Mouse (Mus musculus) gastrocnemius, adult 18-20 months (tissue): ENCODE data around the gene Spaca4. TPM values are rescaled to one million over a fixed set of nuclear protein-coding genes. Genes with fewer than 3 reads are reported as not detected.

Source experiments
- total RNA-seq, 2 experiments: library from RNA; stranded (reverse); gene quantifications; 2 replicates each; pipeline ENCODE4 v1.2.3; 2021

Gene Spaca4
- total RNA-seq, 2 experiments from 2014 or later: not detected

Other genes starting within 250 kb of the Spaca4 start
- not detected for gene Tulp2, start 243.9 kb downstream of the Spaca4 start, total RNA-seq
- gene Gm45808, start 239.0 kb downstream of the Spaca4 start, total RNA-seq: 1 to 10 TPM; 8.1 to 9.6 TPM
- gene Dhdh, start 237.0 kb downstream of the Spaca4 start, total RNA-seq: 10 to 100 TPM; 22.6 to 22.9 TPM
- gene Nucb1, start 215.4 kb downstream of the Spaca4 start, total RNA-seq: 10 to 100 TPM; 63.3 to 68.6 TPM
- 10 to 100 TPM; 28.6 to 63.5 TPM for gene Ppp1r15a, start 199.5 kb downstream of the Spaca4 start, total RNA-seq
- 1 to 10 TPM; 5.2 to 5.3 TPM for gene Plekha4, start 199.5 kb downstream of the Spaca4 start, total RNA-seq
- gene Hsd17b14, start 170.9 kb downstream of the Spaca4 start, total RNA-seq: 1 to 10 TPM in 1 of 2 experiments, under 1 TPM in 1; 0.91 to 1.9 TPM
- 10 to 100 TPM; 95.0 to 98.1 TPM for gene Bcat2, start 155.7 kb downstream of the Spaca4 start, total RNA-seq
- not detected for gene Fgf21, start 110.3 kb downstream of the Spaca4 start, total RNA-seq
- not detected for gene Fut1, start 108.5 kb downstream of the Spaca4 start, total RNA-seq
- not detected for gene Izumo1, start 104.0 kb downstream of the Spaca4 start, total RNA-seq
- 1 to 10 TPM; 5.5 to 8.5 TPM for gene Rasip1, start 98.3 kb downstream of the Spaca4 start, total RNA-seq
- 10 to 100 TPM; 17.6 to 18.7 TPM for gene Mamstr, start 85.8 kb downstream of the Spaca4 start, total RNA-seq
- under 1 TPM in 1 of 2 experiments, not detected in 1; 0.11 TPM for gene Fut2, start 59.4 kb downstream of the Spaca4 start, total RNA-seq
- gene Ntn5, start 41.8 kb downstream of the Spaca4 start, total RNA-seq: under 1 TPM; 0.14 to 0.26 TPM
- under 1 TPM; 0.09 TPM for gene Sec1, start 31.4 kb downstream of the Spaca4 start, total RNA-seq
- 10 to 100 TPM; 11.1 to 17.3 TPM for gene Car11, start 26.0 kb downstream of the Spaca4 start, total RNA-seq
- gene Dbp, start 20.7 kb downstream of the Spaca4 start, total RNA-seq: 10 to 100 TPM; 19.4 to 22.9 TPM
- 100 to 1,000 TPM; 442 to 461 TPM for gene Rpl18, start 10.4 kb downstream of the Spaca4 start, total RNA-seq
- 10 to 100 TPM; 15.2 to 15.6 TPM for gene Sphk2, start 7.8 kb downstream of the Spaca4 start, total RNA-seq
- gene Fam83e, start 4.6 kb downstream of the Spaca4 start, total RNA-seq: under 1 TPM in 1 of 2 experiments, not detected in 1; 0.18 TPM
- gene Lmtk3, start 57.9 kb upstream of the Spaca4 start, total RNA-seq: not detected
- not detected for gene Sult2b1, start 58.9 kb upstream of the Spaca4 start, total RNA-seq
- gene Cyth2, start 88.8 kb upstream of the Spaca4 start, total RNA-seq: 10 to 100 TPM; 25.3 to 34.6 TPM
- under 1 TPM in 1 of 2 experiments, not detected in 1; 0.28 TPM for gene Kcnj14, start 99.0 kb upstream of the Spaca4 start, total RNA-seq
- 10 to 100 TPM; 13.4 to 14.3 TPM for gene Grwd1, start 105.1 kb upstream of the Spaca4 start, total RNA-seq
- 10 to 100 TPM; 62.0 to 65.6 TPM for gene Kdelr1, start 147.0 kb upstream of the Spaca4 start, total RNA-seq
- under 1 TPM; 0.11 to 0.17 TPM for gene Grin2d, start 152.6 kb upstream of the Spaca4 start, total RNA-seq
- not detected for gene Syngr4, start 170.9 kb upstream of the Spaca4 start, total RNA-seq
- gene Tmem143, start 171.1 kb upstream of the Spaca4 start, total RNA-seq: 10 to 100 TPM; 56.7 to 59.4 TPM
- 10 to 100 TPM in 1 of 2 experiments, 1 to 10 TPM in 1; 7.8 to 15.1 TPM for gene Emp3, start 195.6 kb upstream of the Spaca4 start, total RNA-seq
- under 1 TPM; 0.18 to 0.21 TPM for gene Ccdc114, start 198.3 kb upstream of the Spaca4 start, total RNA-seq